Mouse (Mus musculus) C3H10T1/2 (cell line): ENCODE data around the gene Asl. TPM values are rescaled to one million over a fixed set of nuclear protein-coding genes. Genes with fewer than 3 reads are reported as not detected.

Source experiments
- polyA plus RNA-seq, 2 experiments: library from polyadenylated mRNA; unstranded; fragments of >200 nt; fragmentation: generic; extraction: Trizol; gene quantifications; one replicate each; pipeline ENCODE4 v1.2.1; 2012; ENCODE audit warnings: missing spikeins in 2 of 2

Gene Asl
- 10 to 100 TPM; 53.7 to 58.6 TPM for polyA plus RNA-seq

DNA sequence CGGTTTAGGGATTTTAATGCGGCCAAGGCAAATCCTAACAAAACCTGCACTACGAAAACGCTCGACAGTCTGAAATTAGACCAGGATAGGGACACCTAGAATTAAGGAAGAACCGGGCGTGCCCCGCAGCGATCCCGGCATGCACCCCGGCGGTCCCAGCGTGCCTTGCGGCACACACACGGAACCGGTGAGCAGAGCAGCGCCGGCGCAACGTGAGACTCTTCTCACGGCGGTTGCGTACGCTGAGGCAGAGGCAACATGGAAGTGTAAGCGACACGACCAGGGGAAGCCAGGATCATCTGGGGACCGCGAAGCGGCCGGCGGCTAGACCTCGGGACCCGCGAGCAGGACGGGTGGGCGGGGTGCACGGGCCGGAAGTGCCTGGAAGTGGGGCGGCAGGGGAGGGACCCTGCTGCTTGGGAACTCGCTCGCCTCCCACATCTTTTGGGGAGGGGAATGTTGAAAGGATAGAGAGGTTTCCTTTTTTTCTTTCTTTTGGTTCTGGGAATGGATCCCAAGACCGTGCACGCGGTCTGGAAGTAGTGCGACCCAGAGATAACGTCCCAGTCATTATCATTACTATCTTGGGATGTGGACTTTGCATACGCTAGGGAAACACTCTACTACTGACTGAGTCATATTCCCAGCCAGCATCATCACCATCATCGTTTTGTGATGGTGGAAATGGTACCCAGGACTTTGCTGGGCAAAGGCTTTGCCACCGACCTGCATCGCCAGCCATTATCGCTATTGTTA is at the start of gene Asl, which contains the start of gene Crcp:
Gene Asl, minus strand, starts transcription at position 106 of the 756 bp plus-strand sequence.
Gene Crcp, plus strand, starts transcription at position 149 of the 756 bp plus-strand sequence.

DNA sequence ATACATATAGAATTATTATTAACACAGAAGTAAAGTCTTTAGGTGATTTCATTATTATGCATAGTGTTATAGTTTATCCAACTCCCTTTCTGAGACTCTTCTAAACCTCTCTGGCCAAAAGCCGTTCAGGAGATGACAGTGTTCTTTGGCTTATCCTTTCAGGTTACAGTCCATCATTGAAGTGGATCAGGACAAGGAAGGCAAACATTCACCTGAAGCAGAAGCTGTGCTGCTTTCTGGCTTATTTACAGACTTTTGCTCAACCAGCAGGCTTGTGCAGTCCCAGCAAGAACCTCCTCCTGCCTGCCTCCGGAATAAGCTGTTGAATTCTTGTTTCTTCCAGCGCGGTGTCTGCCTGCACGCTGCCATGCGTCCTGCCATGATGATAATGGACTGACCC is 44.0 kb upstream of the Asl start, which contains the start of gene Tpst1:
Gene Tpst1, plus strand, starts transcription at position 301 of the 400 bp plus-strand sequence.

DNA sequence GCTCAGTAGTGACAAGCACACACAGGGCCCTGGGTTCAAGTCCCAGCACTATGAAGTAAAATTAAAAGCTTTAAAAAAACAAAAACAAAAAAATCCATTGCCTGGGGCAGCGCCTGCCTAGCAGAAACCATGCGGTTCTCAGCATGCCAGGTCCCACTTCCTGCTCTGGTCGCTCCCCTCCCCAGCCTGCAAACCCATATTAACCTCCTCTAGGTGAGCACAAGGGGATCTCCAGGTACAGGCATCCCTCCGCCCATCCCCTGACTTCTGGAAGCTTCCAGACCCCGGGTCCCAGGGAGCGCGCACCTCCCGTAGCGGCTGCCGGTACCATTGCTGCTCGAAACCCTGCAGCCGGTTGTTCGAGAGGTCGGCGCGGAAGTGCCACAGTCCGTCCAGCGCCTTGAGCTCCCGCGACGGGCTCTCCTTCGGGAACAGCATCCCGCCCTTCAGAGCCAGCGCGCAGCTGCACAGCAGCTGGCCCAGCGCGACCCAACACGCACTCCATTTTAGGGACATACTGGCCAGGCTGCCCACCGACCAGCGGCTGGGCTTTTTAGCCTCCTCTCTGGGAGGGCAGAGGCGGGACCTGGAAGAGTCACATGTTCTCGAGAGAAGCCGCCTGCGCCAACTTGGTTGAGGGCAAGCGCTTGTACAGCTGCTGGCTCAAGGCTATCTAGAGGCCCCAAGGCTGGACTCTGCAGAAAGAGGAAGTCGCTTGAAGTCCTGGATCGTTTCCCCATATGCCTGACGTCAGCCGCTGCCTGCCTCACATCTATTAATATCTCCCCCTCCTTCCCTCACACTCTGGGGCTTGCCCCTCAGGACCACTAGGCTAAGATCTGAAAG is 26.5 kb downstream of the Asl start, which contains the start of gene Gusb:
Gene Gusb, minus strand, starts transcription at position 749 of the 846 bp plus-strand sequence.

Other genes with a start within 250 kb of the Asl start
- gene Psph, start 241.8 kb downstream of the Asl start, polyA plus RNA-seq, result 10 to 100 TPM; 16.1 to 18.3 TPM
- 10 to 100 TPM; 32.9 to 43.9 TPM for gene Sumf2, start 182.3 kb downstream of the Asl start, polyA plus RNA-seq
- 100 to 1,000 TPM; 595 to 650 TPM for gene Chchd2, start 141.8 kb downstream of the Asl start, polyA plus RNA-seq
- 1 to 10 TPM in 1 of 2 experiments, under 1 TPM in 1; 0.33 to 1.1 TPM for gene Zbed5, start 133.5 kb downstream of the Asl start, polyA plus RNA-seq
- 1 to 10 TPM in 1 of 2 experiments, under 1 TPM in 1; 0.05 to 5.7 TPM for gene Phkg1, start 130.7 kb downstream of the Asl start, polyA plus RNA-seq
- gene Nupr1l, start 120.7 kb downstream of the Asl start, polyA plus RNA-seq, result 1 to 10 TPM in 1 of 2 experiments, under 1 TPM in 1; 0.73 to 4.2 TPM
- gene Vkorc1l1, start 87.3 kb downstream of the Asl start, polyA plus RNA-seq, result 1 to 10 TPM; 3.9 to 9.1 TPM
- gene Gusb, start 26.2 kb downstream of the Asl start, polyA plus RNA-seq, result 10 to 100 TPM; 47.4 to 52.4 TPM
- 10 to 100 TPM; 12.1 to 27.1 TPM for gene Crcp, start within 50 bp of the Asl start, polyA plus RNA-seq
- gene Tpst1, start 44.1 kb upstream of the Asl start, polyA plus RNA-seq, result 10 to 100 TPM in 1 of 2 experiments, 1 to 10 TPM in 1; 7.0 to 40.9 TPM
- gene Kctd7, start 115.6 kb upstream of the Asl start, polyA plus RNA-seq, result 1 to 10 TPM in 1 of 2 experiments, under 1 TPM in 1; 0.36 to 4.6 TPM
- gene Rabgef1, start 142.6 kb upstream of the Asl start, polyA plus RNA-seq, result 10 to 100 TPM in 1 of 2 experiments, 1 to 10 TPM in 1; 1.7 to 13.0 TPM
- gene Tmem248, start 187.8 kb upstream of the Asl start, polyA plus RNA-seq, result 10 to 100 TPM; 14.9 to 21.0 TPM
- gene Sbds, start 226.3 kb upstream of the Asl start, polyA plus RNA-seq, result 10 to 100 TPM; 10.9 to 29.7 TPM
- 10 to 100 TPM; 13.8 to 19.3 TPM for gene Tyw1, start 226.4 kb upstream of the Asl start, polyA plus RNA-seq